Mouse (Mus musculus) kidney, postnatal 36 days (tissue): ENCODE data around the gene Prrx2.

Experiments
- DNase-seq, 2 experiments: peaks; one replicate each; pipeline ENCODE4 v3.0.0; 2021 to 2022; ENCODE audit warnings: mixed read lengths in 2 of 2

Gene Prrx2

DNA sequence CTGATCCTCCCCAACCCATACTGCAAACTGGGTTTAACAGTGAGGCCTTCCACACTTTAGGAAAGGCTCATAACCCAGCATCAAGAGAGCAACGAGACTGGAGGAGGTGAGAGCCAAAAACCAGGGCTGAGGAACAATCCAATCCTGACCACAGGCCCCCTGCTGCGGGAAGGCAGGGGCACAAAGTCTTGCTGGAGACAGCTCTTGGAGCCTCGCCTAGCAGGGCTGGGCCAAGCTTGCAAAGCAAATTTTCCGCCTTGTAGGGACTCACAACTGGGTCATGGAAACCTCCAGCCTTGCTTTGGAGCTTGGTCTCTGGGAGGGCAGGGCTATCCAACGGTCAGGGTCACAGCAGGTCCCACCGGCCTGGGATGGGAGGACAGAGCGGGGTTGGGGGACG, 36.1 kb downstream of the Prrx2 start:
- DNase-seq = peak; percentile 76 to 79

DNA sequence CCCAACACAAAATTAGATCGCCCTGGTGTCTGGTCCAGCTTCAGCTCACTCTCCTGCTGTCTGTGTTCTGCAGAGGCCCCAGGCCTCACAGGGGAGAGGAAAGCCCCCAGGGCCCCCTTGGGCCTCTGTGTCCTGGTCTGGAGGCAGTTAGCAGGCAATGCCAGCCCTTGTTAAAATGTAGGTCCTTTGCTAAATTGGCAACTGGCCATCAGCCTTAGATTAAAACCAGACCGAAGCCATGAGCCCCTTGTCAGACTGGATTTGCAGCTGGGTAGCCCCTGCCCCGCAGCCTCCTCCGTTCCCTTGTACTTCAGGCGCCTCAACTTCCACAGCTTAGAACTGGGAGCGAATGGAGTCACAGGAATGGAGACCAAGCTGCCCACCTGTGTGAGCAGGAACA, 37.9 kb downstream of the Prrx2 start:
- DNase-seq = no peak

DNA sequence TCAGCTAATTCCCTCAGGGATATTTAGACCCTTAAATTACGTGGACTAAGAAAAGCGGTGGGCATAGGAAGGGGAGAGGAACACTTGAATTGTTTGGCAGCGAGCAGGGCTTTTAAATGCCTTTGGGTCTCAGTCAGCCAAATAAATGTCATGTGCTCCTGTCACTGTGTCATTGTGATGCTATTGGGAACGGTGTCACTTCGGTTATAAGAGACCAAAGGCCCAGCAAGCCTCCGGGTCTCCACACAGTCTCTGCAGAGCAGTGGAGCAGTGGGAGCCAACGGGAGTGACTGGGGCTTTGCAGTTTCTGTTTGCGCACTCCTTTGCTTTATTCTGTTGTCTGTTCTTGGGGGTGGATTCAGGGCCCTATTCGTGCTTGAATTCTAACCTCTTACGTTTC, 39.7 kb downstream of the Prrx2 start:
- no peak for DNase-seq

DNA sequence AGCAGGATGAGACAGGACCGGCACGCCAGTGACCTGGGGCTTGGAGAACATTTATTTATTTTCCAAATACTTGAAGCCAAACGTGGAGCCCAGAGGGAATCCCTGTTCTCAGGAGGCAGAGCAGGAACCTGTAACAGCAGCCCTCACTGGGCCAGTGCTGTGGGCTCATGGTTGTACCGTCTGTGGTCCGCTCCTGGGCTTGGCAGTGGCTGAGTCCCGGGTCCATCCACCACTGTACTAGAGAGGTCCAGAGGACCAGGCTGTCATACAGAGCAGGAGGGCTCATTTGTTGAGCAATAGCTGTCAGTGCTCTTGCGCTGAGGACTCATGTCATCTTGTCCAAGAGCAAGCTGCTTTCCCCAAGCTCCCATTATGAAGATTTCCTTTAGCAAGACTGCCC, 40.3 kb downstream of the Prrx2 start:
- DNase-seq = no peak

DNA sequence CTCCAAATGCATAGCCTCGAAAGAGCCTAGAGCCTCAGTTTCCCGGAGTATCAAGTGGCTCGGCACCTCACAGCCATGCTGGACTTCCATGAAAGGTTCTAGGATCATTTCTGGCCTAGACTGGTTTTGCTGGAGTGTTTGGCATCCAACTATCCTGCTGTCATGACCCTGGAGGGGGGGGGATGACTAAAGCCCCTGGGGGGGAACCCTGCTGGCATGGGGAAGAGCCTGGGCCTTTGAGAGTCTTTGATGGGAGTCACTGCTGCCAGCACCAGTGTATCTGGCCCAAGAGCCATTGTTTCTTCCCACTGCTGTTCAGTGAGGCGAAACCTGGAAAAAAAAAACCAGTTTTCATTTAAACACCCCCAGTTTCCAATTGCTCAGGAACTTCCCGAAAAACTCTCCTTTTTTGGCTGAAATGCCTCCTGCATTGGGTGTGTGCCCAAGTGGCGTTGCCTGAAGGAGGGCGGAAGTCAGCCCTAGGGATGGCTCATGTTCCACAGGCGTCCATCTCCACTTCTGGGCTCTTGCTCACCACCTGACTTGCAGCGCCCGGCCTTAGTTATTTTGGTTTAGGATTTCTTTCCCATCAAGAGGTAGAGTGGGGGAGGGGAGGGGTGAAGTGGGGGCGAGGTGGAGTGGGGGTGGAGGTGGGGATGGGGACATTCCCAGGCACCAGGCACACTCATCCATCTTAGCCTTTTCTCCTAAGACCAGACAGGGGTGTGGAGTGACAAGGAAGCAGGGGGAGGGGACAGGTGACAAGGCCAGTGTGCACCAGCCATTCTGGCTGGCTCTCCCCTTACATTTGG, 41.1 kb downstream of the Prrx2 start:
- DNase-seq = no peak

DNA sequence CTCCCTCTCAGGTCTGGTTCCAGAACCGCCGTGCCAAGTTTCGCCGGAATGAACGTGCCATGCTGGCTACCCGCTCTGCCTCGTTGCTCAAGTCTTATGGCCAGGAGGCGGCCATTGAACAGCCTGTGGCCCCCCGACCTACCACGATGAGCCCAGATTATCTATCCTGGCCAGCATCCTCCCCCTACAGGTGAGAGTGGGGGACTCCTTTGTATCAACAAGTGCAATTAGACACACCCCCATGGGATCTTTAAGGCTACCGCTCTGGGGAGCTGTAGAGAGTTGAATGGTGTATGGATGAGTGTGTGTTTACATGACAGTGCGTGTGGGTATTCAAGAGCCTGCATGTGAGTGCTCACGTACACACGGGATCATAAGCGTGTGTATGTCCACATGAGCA, 44.7 kb downstream of the Prrx2 start:
- no peak for DNase-seq

- DNase-seq = no peak
These were observed 46.4 kb downstream of the Prrx2 start for GRCm38 (mm10) chr2:30881215-30881614.

DNA sequence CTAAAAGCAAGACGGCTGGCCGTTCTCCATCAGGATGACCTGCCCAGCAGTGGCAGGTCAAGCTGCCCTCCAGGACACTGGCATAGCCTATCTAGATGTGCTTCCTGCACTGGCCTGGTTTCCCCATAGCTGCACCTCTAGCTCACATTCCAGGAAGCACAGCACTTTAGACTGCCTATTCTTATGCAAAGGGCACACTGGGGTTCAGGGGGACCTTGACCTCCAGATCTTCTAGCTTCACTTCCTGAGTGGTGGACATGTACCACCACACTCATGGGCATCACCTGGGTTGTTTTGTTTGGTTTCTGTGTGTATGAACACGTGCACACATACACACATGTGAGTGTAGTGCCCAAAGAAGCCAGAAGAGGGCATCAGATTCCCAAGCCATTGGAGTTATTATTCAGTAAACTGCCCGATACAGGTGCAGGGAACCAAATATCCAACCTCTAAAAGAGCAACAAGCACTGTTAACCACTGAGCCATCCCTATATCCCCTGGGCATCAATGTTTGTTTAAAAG, 50.1 kb downstream of the Prrx2 start:
- DNase-seq = no peak

- DNase-seq = no peak
These were observed 50.8 kb downstream of the Prrx2 start for GRCm38 (mm10) chr2:30885453-30886163.

DNA sequence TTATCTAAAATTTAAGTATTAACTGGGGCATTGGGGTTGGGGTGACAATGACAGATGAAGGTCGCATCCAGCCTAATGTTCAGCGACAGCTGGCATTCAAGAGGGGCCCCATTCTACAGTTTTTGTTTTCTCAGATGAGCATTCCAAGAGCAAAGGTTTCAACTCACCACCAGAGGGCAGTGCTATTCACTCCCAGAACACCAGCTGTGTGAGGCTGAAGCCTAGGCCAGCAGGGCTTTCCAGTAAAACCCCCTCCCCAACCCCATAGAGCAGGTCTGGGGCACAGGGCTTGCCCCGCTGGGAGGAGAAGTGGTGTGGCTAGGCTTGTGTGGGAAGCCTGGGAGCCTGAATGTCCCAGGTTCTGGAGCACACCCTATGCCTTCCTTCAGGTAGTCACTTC, 56.2 kb downstream of the Prrx2 start:
- DNase-seq = peak; percentile 49 to 72

- peak; percentile 68 to 74 for DNase-seq
These were observed 58.6 kb downstream of the Prrx2 start for GRCm38 (mm10) chr2:30893399-30893798.

- no peak for DNase-seq
These were observed 59.2 kb downstream of the Prrx2 start for GRCm38 (mm10) chr2:30893946-30894345.

GRCm38 (mm10) chr2:30897291-30897690, 62.5 kb downstream of the Prrx2 start:
- peak; percentile 29 to 47 for DNase-seq

- no peak for DNase-seq
These were observed 64.8 kb downstream of the Prrx2 start for GRCm38 (mm10) chr2:30899397-30900069.

DNA sequence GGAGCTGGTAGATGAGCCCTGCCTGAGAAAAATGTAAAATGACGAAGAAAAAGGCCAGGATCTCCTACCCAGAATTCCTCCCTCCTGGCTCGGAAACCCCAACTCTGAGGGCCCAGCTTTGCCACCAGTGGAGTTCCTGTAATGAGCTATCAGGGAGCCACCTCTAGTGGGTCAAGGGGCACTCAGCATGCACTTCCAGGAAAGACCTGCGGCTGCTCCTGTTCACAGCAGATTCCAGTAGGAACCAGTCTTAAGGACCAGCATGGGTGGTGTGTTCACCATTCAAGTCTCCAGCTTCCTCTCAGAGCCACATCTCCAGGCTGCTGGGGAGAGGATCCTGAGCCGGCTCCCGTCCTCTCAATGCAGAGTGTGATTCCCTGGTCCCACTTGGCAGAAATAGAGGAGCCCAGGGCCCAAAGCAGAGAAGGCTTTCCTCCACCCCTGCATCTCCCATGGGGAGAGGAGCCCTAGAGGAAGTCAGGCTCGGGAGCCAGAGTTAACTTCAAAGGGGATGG, 66.9 kb downstream of the Prrx2 start:
- DNase-seq = no peak

GRCm38 (mm10) chr2:30902256-30902655, 67.5 kb downstream of the Prrx2 start:
- no peak for DNase-seq

- peak; percentile 39 to 58 for DNase-seq
These were observed 68.3 kb downstream of the Prrx2 start for GRCm38 (mm10) chr2:30902726-30903722.

DNA sequence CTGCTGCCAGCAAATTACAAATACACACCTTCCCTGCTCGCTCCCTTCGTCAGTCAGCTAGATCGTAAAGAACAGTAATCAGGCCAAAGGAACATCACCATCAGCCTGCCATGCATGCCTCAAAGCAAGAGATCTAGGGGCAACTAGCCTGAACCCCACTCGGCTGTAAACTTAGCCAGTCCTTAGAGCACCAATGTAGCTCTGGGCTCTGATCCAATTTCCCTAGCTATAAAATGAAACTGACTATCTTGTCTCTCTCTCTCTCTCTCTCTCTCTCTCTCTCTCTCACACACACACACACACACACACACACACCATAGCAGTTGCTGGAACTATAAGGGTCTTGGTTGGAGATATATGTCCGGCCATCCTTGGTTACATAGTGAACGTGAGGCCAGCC, 69.5 kb downstream of the Prrx2 start:
- DNase-seq = no peak

- DNase-seq = no peak
These were observed 70.2 kb downstream of the Prrx2 start for GRCm38 (mm10) chr2:30904991-30905390.

DNA sequence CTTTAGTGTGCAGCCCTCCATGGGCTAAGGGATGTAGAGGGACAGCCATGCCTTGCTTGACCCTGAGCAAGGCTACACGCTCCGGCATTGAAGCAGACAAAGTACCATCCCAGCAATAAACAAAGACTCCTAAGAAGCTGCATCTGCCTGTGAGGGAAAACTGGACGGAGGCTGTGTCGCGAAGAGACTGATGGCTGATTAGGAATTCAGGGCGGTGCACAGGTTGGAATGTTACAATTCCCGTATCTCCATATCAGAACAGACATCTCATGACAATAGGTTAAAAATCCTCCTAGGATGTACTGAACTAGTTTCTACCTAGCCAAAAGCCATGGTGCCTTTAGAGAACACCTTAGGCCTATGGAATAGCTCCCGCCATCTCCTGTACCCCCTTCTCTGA, 71.1 kb downstream of the Prrx2 start:
- DNase-seq = no peak

DNA sequence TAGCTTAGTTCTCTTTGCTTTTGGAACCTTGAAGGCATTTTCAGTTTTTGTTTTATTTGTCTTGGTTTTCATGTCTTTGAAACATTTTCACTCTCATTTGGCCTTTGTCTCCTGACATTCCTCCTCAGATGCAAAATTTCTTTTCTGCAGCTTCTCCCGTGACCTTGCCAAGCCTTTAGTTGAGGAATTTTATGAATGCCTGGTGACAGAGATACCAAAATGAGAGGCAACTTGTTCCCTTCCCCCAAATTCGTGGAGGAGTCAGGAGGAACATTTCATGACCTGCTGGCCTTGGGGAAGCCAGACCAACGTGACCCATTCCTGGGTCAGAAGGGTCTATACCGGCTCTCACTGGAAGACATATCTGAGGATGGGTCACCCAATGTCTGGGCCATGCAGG, 71.9 kb downstream of the Prrx2 start:
- no peak for DNase-seq

DNA sequence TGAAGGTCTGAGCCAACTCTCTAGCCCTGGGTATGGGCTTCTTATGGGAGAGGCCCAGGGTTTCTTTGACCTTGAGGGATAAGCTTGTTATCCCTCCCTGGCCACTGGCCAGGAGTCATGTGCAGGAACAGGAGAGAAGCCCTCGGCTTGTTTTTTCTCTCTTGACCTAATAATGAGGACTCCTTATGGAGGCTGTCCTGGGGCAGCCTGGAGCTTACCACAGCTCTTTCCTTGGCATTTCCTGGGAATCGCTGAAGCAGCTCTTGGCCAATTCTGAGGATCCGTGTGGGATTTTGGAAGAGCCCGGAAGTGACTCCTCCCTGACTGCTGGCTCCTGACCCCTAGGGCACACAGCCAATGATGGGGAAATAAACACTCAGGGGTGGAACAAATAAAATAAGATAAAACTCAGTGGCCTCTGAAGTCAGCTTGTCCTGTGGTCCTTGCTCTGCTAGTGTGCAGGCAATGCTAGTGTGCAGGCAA, 77.6 kb downstream of the Prrx2 start:
- peak; percentile 78 to 84 for DNase-seq
